Mouse (Mus musculus) kidney, postnatal 0 days (tissue): ENCODE measurements around the gene Tgif1. TPM values are rescaled to one million over a fixed set of nuclear protein-coding genes. Genes with fewer than 3 reads are reported as not detected.

Experiments
- ATAC-seq: fragments of 200-750 bp; cut with Nextera tagmentation; replicated peaks from 2 replicates; pipeline ENCODE4 v1.8.0; 2017; ENCODE audit warnings: low read depth, moderate number of reproducible peaks, moderate TSS enrichment, moderate library complexity; ENCODE audit not compliant: low FRiP score
- DNase-seq: peaks from one replicate; pipeline ENCODE4 v3.0.0-alpha.2; 2016; ENCODE audit warnings: low spot score
- H3K27ac ChIP-seq: fragments of 300-500 bp; sonication (generic); 2 replicates; pipeline ENCODE4 v1.5.1; 2014; ENCODE audit warnings: mild to moderate bottlenecking
- H3K27me3 ChIP-seq: fragments of 300-500 bp; sonication (generic); 2 replicates; pipeline ENCODE4 v1.6.1; 2014; ENCODE audit warnings: low read length, mixed read lengths; ENCODE audit not compliant: insufficient read depth
- H3K36me3 ChIP-seq: fragments of 300-500 bp; sonication (generic); 2 replicates; pipeline ENCODE4 v1.6.1; 2014; ENCODE audit warnings: low read length, mixed read lengths; ENCODE audit not compliant: insufficient read depth
- H3K4me1 ChIP-seq: fragments of 300-500 bp; sonication (generic); replicated peaks from 2 replicates; pipeline ENCODE4 v1.6.1; 2014; ENCODE audit warnings: antibody characterized with exemption, low read length, mixed read lengths; ENCODE audit not compliant: insufficient read depth
- H3K4me2 ChIP-seq: fragments of 300-500 bp; sonication (generic); 2 replicates; pipeline ENCODE4 v1.6.1; 2014; ENCODE audit warnings: mild to moderate bottlenecking, low read length, moderate library complexity, mixed read lengths
- H3K4me3 ChIP-seq: fragments of 300-500 bp; sonication (generic); replicated peaks from 2 replicates; pipeline ENCODE4 v1.5.1; 2014; ENCODE audit warnings: low read depth, low read length
- H3K9ac ChIP-seq: fragments of 300-500 bp; sonication (generic); 2 replicates; pipeline ENCODE4 v1.6.1; 2014; ENCODE audit warnings: low read depth, low read length
- H3K9me3 ChIP-seq: fragments of 300-500 bp; sonication (generic); replicated peaks from 2 replicates; pipeline ENCODE4 v1.6.1; 2016; ENCODE audit warnings: low read length, inconsistent platforms, mixed read lengths
- CTCF ChIP-seq: IDR thresholded peaks from 2 replicates; pipeline ENCODE4 v1.5.1; 2016; ENCODE audit warnings: antibody characterized with exemption, low read depth, mild to moderate bottlenecking, moderate library complexity
- WGBS: fragments of 180-500 bp; shearing (Covaris S2); extraction: QIAGEN DNeasy Blood & Tissue Kit; methylation state at CpG from one replicate; pipeline ENCODE4 v1.1.7; 2014; 5-methylcytosine and 5-hydroxymethylcytosine counted together
- polyA plus RNA-seq: library from polyadenylated mRNA; unstranded; fragments of >200 nt; fragmentation: Nextera tagmentation; extraction: Ambion mirVana; gene quantifications from 2 replicates; pipeline ENCODE4 v1.2.1, GENCODE M21; 2015

Tgif1 gene
- polyA plus RNA-seq, 1 experiment from 2014 or later, result 74.9 TPM

DNA sequence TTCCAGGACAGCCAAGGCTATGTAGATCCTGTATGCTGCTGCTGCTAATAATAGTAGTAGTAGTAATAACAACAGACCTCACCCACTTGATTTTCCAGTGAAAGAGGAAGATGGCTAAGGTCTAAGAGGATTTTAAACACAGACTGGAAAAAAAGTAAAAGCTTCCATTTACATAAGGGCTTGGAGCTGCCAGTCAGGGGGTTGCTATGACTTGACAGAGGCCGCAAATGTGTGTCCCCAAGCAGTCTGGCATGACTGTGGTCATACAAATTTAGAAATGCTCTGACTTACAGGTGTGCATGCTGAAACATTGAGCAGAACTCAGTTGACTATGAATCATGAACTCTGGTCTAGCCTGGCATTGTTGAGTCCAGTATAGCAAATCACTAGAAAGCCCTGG is 45.5 kb downstream of the Tgif1 start:
- Histone ChIP-seq H3K4me3 (no peak overlapping the region), H3K4me2 (no peak overlapping the region), H3K9me3 (no peaks in the 10 kb centered on the region), H3K36me3 (no peaks in the 10 kb centered on the region), H3K4me1 (no peaks in the 10 kb centered on the region), H3K9ac (no peak overlapping the region), H3K27ac (no peak overlapping the region), H3K27me3 (no peaks in the 10 kb centered on the region)
- DNase-seq (no peak), ATAC-seq (no peak)
- no peak for TF ChIP-seq CTCF
- 100% methylated on average over 1 of the region's 1 CpGs for WGBS

DNA sequence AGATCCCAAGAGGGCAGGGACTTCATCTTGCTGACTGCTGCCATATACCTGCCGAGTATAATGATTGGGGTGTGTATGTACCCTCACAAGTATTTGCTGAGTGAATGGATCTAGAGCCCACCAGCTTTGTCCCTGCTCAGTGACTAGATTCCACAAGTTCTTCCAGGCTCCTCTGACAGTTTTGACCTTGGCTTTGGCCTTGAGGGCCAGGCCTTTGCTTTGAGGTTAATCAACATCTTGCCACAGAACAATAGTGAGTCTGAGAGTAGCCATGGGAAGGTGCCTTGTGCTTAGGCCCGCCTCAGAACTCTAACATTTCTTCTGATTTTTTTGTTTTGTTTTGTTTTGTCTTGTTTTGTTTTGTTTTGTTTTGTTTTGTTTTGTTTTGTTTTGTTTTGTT is 46.7 kb downstream of the Tgif1 start:
- DNase-seq (no peak), ATAC-seq (no peak)
- H3K9ac ChIP-seq, result no peak overlapping the region
- H3K9me3 ChIP-seq, result no peaks in the 10 kb centered on the region
- no peaks in the 10 kb centered on the region for H3K27me3 ChIP-seq
- H3K36me3 ChIP-seq, result no peaks in the 10 kb centered on the region
- H3K4me3 ChIP-seq, result no peak overlapping the region
- H3K27ac ChIP-seq, result no peak overlapping the region
- TF ChIP-seq CTCF, result no peak
- H3K4me2 ChIP-seq, result no peak overlapping the region
- no peaks in the 10 kb centered on the region for H3K4me1 ChIP-seq
- 87% methylated on average over 2 of the region's 2 CpGs for WGBS

DNA sequence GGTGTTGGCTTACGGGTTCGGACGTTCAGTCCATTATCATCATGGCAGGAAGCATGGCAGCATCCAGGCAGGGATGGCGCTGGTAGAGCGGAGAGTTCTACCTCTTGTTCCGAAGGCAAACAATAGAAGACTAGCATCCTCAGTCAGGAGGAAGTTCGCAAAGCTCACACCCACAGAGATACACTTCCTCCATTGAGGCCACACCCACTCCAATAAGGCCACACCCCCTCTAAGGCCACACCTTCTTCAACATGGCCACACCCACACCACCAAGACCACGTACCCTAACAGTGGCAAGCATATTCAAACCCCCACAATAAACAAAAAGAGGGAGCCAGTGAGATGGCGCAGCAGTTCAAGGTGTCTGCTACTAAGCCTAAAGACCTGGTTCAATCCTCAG is 47.5 kb downstream of the Tgif1 start:
- no peaks in the 10 kb centered on the region for H3K27me3 ChIP-seq
- DNase-seq (no peak), ATAC-seq (no peak)
- H3K4me2 ChIP-seq, result no peak overlapping the region
- no peaks in the 10 kb centered on the region for H3K4me1 ChIP-seq
- no peaks in the 10 kb centered on the region for H3K36me3 ChIP-seq
- no peak overlapping the region for H3K4me3 ChIP-seq
- no peak for TF ChIP-seq CTCF
- WGBS, result 93% methylated on average over 9 of the region's 9 CpGs
- H3K9ac ChIP-seq, result no peak overlapping the region
- H3K27ac ChIP-seq, result no peak overlapping the region
- H3K9me3 ChIP-seq, result no peaks in the 10 kb centered on the region

DNA sequence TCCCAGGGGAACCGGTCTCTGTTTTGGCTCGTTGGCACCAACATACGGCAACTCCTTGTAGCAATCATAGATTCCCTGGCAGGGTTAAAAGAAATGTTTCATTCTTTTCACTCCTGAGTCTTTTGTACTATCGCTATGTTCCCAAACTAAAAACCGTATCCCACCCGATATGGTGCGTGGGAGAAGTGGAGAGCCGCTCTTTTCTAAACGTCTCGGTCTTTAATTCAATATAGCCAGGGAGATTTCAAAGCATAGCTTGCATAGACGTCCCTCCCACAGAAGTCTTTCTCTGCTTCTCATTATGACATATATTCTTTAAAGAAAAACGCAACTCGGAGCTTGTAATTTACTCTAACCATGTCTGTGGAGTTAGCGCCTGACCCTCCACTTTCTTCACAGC is 51.3 kb downstream of the Tgif1 start:
- Histone ChIP-seq H3K27me3 (no peaks in the 10 kb centered on the region), H3K36me3 (no peaks in the 10 kb centered on the region), H3K27ac (no peak overlapping the region), H3K4me2 (no peak overlapping the region), H3K9ac (no peak overlapping the region), H3K9me3 (no peaks in the 10 kb centered on the region), H3K4me1 (no peaks in the 10 kb centered on the region), H3K4me3 (no peak overlapping the region)
- DNase-seq (no peak), ATAC-seq (no peak)
- WGBS, result 72% methylated on average over 14 of the region's 14 CpGs
- TF ChIP-seq CTCF, result no peak

DNA sequence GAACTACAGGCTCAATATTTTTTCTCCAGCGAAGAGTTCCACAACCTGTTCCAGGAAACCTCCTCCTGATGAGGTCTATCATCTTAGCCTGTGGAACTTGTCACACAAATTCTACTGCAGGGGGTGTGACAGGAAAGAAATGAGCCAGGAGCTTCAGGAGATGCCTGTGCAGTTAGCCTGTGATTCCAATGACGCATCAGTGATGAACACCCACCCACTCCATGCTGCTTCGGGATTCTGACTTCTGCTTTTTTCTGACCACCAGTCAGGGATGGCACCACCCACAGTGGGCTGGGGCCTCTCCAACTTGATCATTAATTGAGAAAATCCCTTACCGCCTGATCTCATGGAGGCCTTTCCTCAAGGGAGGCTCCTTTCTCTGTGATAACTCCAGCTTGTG is 54.1 kb downstream of the Tgif1 start:
- DNase-seq, result no peak
- no peak overlapping the region for H3K4me2 ChIP-seq
- H3K4me1 ChIP-seq, result 0 out of 2 replicates have a peak, but pooled peaks cover 4% of the 10 kb centered on the region
- H3K36me3 ChIP-seq, result no peaks in the 10 kb centered on the region
- no peak for ATAC-seq
- H3K27me3 ChIP-seq, result no peaks in the 10 kb centered on the region
- H3K9ac ChIP-seq, result no peak overlapping the region
- no peak overlapping the region for H3K27ac ChIP-seq
- H3K9me3 ChIP-seq, result no peaks in the 10 kb centered on the region
- WGBS, result 41% methylated on average over 4 of the region's 4 CpGs
- no peak overlapping the region for H3K4me3 ChIP-seq
- TF ChIP-seq CTCF, result no peak

DNA sequence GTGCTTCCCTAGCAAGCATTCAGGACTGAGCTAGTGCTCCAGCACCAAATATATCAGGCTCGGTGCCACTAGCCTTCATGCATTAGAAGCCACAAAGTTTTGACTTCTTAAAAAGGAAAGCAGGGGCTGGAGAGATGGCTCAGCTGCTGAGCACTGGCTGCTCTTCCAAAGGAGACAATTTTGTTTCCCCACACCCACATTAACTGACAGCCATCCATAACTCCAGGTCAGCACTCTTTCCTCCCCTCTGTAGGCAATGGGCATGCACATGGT is 55.6 kb downstream of the Tgif1 start:
- TF ChIP-seq CTCF, result no peak
- Histone ChIP-seq H3K36me3 (no peaks in the 10 kb centered on the region), H3K4me2 (no peak overlapping the region), H3K27me3 (no peaks in the 10 kb centered on the region), H3K9ac (no peak overlapping the region), H3K4me1 (0 out of 2 replicates have a peak, but pooled peaks cover 4% of the 10 kb centered on the region), H3K4me3 (no peak overlapping the region), H3K9me3 (no peaks in the 10 kb centered on the region), H3K27ac (no peak overlapping the region)
- ATAC-seq (no peak), DNase-seq (no peak)
- WGBS, result 68% methylated on average over 1 of the region's 1 CpGs

DNA sequence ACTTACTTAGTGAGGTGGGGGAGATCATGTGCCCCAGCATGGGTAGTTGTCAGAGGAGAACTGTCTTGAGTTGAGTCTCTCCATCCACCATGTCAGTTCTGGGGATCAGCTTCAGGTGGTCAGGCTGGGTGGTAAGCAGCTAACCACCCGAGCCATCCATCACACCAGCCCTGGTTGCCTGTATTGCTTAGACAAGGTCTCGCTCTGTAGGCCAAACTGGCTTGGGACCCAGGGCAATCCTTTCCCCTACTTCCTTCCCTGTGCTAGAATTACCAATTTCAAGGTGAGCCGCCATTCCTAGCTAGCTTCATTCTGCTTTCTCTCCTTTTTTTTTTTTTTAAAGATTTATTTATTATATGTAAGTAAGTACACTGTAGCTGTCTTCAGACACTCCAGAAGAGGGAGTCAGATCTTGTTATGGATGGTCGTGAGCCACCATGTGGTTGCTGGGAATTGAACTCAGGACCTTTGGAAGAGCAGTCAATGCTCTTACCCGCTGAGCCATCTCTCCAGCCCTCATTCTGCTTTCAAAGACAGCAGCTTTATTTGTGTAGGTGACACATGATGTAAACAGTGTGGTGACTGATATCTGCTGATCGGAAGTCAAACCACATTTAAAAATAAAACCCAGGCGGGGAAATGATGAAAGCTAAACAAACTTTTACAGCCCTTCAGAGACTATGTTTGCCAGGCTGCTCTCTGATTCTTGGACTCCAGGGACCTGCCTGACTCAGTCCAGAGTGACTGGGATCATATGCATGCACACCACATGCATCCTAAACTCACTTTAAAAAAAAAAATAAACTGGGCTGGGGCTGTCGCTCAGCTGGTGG is 56.2 kb downstream of the Tgif1 start:
- H3K27me3 ChIP-seq, result no peaks in the 10 kb centered on the region
- H3K36me3 ChIP-seq, result no peaks in the 10 kb centered on the region
- H3K4me3 ChIP-seq, result no peak overlapping the region
- H3K4me1 ChIP-seq, result 0 out of 2 replicates have a peak, but pooled peaks cover 4% of the 10 kb centered on the region
- no peak for DNase-seq
- H3K27ac ChIP-seq, result no peak overlapping the region
- H3K9ac ChIP-seq, result no peak overlapping the region
- no peaks in the 10 kb centered on the region for H3K9me3 ChIP-seq
- TF ChIP-seq CTCF, result no peak
- no peak for ATAC-seq
- WGBS, result 75% methylated on average over 8 of the region's 8 CpGs
- H3K4me2 ChIP-seq, result no peak overlapping the region
